Mouse (Mus musculus): ENCODE measurements around the gene Mcf2l.

DNA sequence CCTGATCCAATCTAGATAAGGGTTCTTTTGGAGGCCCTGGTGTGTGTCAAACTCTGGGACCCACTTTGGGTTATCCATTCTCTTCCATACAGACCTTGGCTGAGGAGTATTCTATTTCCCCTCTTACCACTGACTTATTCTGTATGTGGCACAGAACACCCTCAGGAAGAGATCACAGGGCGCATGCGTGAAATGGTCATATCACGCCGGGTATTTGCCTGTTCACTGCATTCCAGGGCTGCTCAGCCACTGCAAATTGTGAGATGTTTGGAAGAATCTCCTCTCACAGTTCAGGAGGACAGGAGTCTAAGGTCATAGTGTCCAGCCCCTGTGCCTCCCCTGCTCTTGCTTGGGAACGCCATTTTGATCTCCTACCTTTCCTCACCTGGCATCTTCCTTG is 3.0 kb upstream of the Mcf2l start:
- no peak for TF ChIP-seq GATA1 (IDR thresholded peaks at IDR 0.05; ENCODE audit: borderline replicate concordance, low read length)
- TF ChIP-seq FLI1 (IDR thresholded peaks at IDR 0.05; ENCODE audit: low read length) = no peak

Measured in megakaryocyte, embryonic 14.5 days (primary cell).